Mouse (Mus musculus) kidney, postnatal 0 days (tissue): ENCODE data around the gene Mageb16. TPM values are rescaled to one million over a fixed set of nuclear protein-coding genes. Genes with fewer than 3 reads are reported as not detected.

Experiments used
- ATAC-seq: fragments of 200-750 bp; cut with Nextera tagmentation; replicated peaks from 2 replicates; pipeline ENCODE4 v1.8.0; 2017; ENCODE audit warnings: low read depth, moderate number of reproducible peaks, moderate TSS enrichment, moderate library complexity; ENCODE audit not compliant: low FRiP score
- DNase-seq: peaks from one replicate; pipeline ENCODE4 v3.0.0-alpha.2; 2016; ENCODE audit warnings: low spot score
- H3K27ac ChIP-seq: fragments of 300-500 bp; sonication (generic); 2 replicates; pipeline ENCODE4 v1.5.1; 2014; ENCODE audit warnings: mild to moderate bottlenecking
- H3K27me3 ChIP-seq: fragments of 300-500 bp; sonication (generic); 2 replicates; pipeline ENCODE4 v1.6.1; 2014; ENCODE audit warnings: low read length, mixed read lengths; ENCODE audit not compliant: insufficient read depth
- H3K36me3 ChIP-seq: fragments of 300-500 bp; sonication (generic); 2 replicates; pipeline ENCODE4 v1.6.1; 2014; ENCODE audit warnings: low read length, mixed read lengths; ENCODE audit not compliant: insufficient read depth
- H3K4me1 ChIP-seq: fragments of 300-500 bp; sonication (generic); replicated peaks from 2 replicates; pipeline ENCODE4 v1.6.1; 2014; ENCODE audit warnings: antibody characterized with exemption, low read length, mixed read lengths; ENCODE audit not compliant: insufficient read depth
- H3K4me2 ChIP-seq: fragments of 300-500 bp; sonication (generic); 2 replicates; pipeline ENCODE4 v1.6.1; 2014; ENCODE audit warnings: mild to moderate bottlenecking, low read length, moderate library complexity, mixed read lengths
- H3K4me3 ChIP-seq: fragments of 300-500 bp; sonication (generic); replicated peaks from 2 replicates; pipeline ENCODE4 v1.5.1; 2014; ENCODE audit warnings: low read depth, low read length
- H3K9ac ChIP-seq: fragments of 300-500 bp; sonication (generic); 2 replicates; pipeline ENCODE4 v1.6.1; 2014; ENCODE audit warnings: low read depth, low read length
- H3K9me3 ChIP-seq: fragments of 300-500 bp; sonication (generic); replicated peaks from 2 replicates; pipeline ENCODE4 v1.6.1; 2016; ENCODE audit warnings: low read length, inconsistent platforms, mixed read lengths
- CTCF ChIP-seq: IDR thresholded peaks from 2 replicates; pipeline ENCODE4 v1.5.1; 2016; ENCODE audit warnings: antibody characterized with exemption, low read depth, mild to moderate bottlenecking, moderate library complexity
- WGBS: fragments of 180-500 bp; shearing (Covaris S2); extraction: QIAGEN DNeasy Blood & Tissue Kit; methylation state at CpG from one replicate; pipeline ENCODE4 v1.1.7; 2014; 5-methylcytosine and 5-hydroxymethylcytosine counted together
- polyA plus RNA-seq: library from polyadenylated mRNA; unstranded; fragments of >200 nt; fragmentation: Nextera tagmentation; extraction: Ambion mirVana; gene quantifications from 2 replicates; pipeline ENCODE4 v1.2.1, GENCODE M21; 2015

Gene Mageb16
- polyA plus RNA-seq = not detected in 2 replicates

GRCm38 (mm10) chrX:79671411-79671810, at the start of gene Mageb16:
Gene Mageb16 (minus strand): TSS chrX:79671435.
- DNase-seq (no peak), ATAC-seq (no peak)
- H3K4me3 ChIP-seq = no peak within 1 kb of the TSS
- H3K27ac ChIP-seq = no peak within 1 kb of the TSS
- H3K9ac ChIP-seq = no peak within 1 kb of the TSS
- no peak within 1 kb of the TSS for H3K4me2 ChIP-seq
- H3K27me3 ChIP-seq = no peaks in the 10 kb centered on the region
- TF ChIP-seq CTCF = no peak
- no peaks in the 10 kb centered on the region for H3K4me1 ChIP-seq
- no peaks in the 10 kb centered on the region for H3K9me3 ChIP-seq
- H3K36me3 ChIP-seq = no peaks in the 10 kb centered on the region
- WGBS = 62% methylated on average over 8 of the region's 8 CpGs

GRCm38 (mm10) chrX:79651091-79651490, 20.1 kb downstream of the Mageb16 start:
- H3K27ac ChIP-seq = no peak overlapping the region
- no peaks in the 10 kb centered on the region for H3K27me3 ChIP-seq
- TF ChIP-seq CTCF = no peak
- no peak overlapping the region for H3K4me2 ChIP-seq
- H3K4me3 ChIP-seq = no peak overlapping the region
- H3K9ac ChIP-seq = no peak overlapping the region
- 49% methylated on average over 2 of the region's 2 CpGs for WGBS
- no peaks in the 10 kb centered on the region for H3K9me3 ChIP-seq
- no peaks in the 10 kb centered on the region for H3K36me3 ChIP-seq
- DNase-seq (no peak), ATAC-seq (no peak)
- H3K4me1 ChIP-seq = no peaks in the 10 kb centered on the region

GRCm38 (mm10) chrX:79635396-79635795, 35.8 kb downstream of the Mageb16 start:
- no peak overlapping the region for H3K4me2 ChIP-seq
- H3K9me3 ChIP-seq = no peaks in the 10 kb centered on the region
- 89% methylated on average over 15 of the region's 15 CpGs for WGBS
- TF ChIP-seq CTCF = no peak
- H3K36me3 ChIP-seq = no peaks in the 10 kb centered on the region
- H3K4me1 ChIP-seq = no peaks in the 10 kb centered on the region
- no peak for DNase-seq
- no peak for ATAC-seq
- no peaks in the 10 kb centered on the region for H3K27me3 ChIP-seq
- no peak overlapping the region for H3K9ac ChIP-seq
- H3K27ac ChIP-seq = no peak overlapping the region
- H3K4me3 ChIP-seq = no peak overlapping the region

- WGBS = 71% methylated on average over 2 of the region's 2 CpGs
- Histone ChIP-seq H3K36me3 (no peaks in the 10 kb centered on the region), H3K4me2 (no peak overlapping the region), H3K27me3 (no peaks in the 10 kb centered on the region), H3K9me3 (no peaks in the 10 kb centered on the region), H3K27ac (no peak overlapping the region), H3K4me3 (no peak overlapping the region), H3K9ac (no peak overlapping the region), H3K4me1 (no peaks in the 10 kb centered on the region)
- ATAC-seq (no peak), DNase-seq (no peak)
- no peak for TF ChIP-seq CTCF
Observed at GRCm38 (mm10) chrX:79606462-79606861, 64.8 kb downstream of the Mageb16 start.

Other genes with a start within 250 kb of the Mageb16 start
- 0.16 and 0.45 TPM in 2 replicates for gene Gm7173, start 154.2 kb downstream of the Mageb16 start, polyA plus RNA-seq